Comparison of ENCODE assay signal across 7 mouse cellular contexts in genomic region chr8:93813405-93813761, GRCm38 (mm10). TPM values are rescaled to one million over a fixed set of nuclear protein-coding genes. Genes with fewer than 3 reads are reported as not detected.
DNase-seq lines count a peak whose midpoint lies in the region; ATAC-seq and TF ChIP-seq lines count a peak whose summit lies in the region.

No protein-coding gene starts in this region.

- under 1% methylated on average over 26 of the region's 26 CpGs for WGBS in forebrain, embryonic 11.5 days
- under 1% methylated on average over 26 of the region's 26 CpGs for WGBS in heart, embryonic 13.5 days
- 1% methylated on average over 26 of the region's 26 CpGs for WGBS in kidney, embryonic 16.5 days
- 1% methylated on average over 26 of the region's 26 CpGs for WGBS in limb, embryonic 14.5 days
- WGBS in midbrain, postnatal 0 days = under 1% methylated on average over 26 of the region's 26 CpGs
- WGBS in stomach, postnatal 0 days = 1% methylated on average over 26 of the region's 26 CpGs

- no peaks in the 10 kb centered on the region for H3K36me3 ChIP-seq in forebrain, embryonic 11.5 days (ENCODE audit: control insufficient read depth, insufficient read depth, low read length)
- H3K36me3 ChIP-seq in heart, embryonic 13.5 days = 0 out of 2 replicates have a peak, but pooled peaks cover 2% of the 10 kb centered on the region
- no peaks in the 10 kb centered on the region for H3K36me3 ChIP-seq in kidney, embryonic 16.5 days (ENCODE audit: insufficient read depth, low read length)
- H3K36me3 ChIP-seq in limb, embryonic 14.5 days (ENCODE audit: control insufficient read depth, insufficient read depth, low read length) = no peaks in the 10 kb centered on the region
- peaks cover 1% of the 10 kb centered on the region; the same call in 1 of the 2 replicates for H3K36me3 ChIP-seq in midbrain, postnatal 0 days (ENCODE audit: insufficient read depth, low read length)
- H3K36me3 ChIP-seq in stomach, postnatal 0 days (ENCODE audit: control insufficient read depth, insufficient read depth, low read length) = no peaks in the 10 kb centered on the region

- peak overlapping the region; percentile 71 for H3K4me3 ChIP-seq in forebrain, embryonic 11.5 days (ENCODE audit: low read depth, low read length)
- H3K4me3 ChIP-seq in heart, embryonic 13.5 days = peak overlapping the region; percentile 75
- H3K4me3 ChIP-seq in kidney, embryonic 16.5 days (ENCODE audit: low read length) = peak overlapping the region; percentile 37
- peak overlapping the region; percentile 27 for H3K4me3 ChIP-seq in limb, embryonic 14.5 days (replicated peaks; ENCODE audit: low read length)
- peak overlapping the region; percentile 82 for H3K4me3 ChIP-seq in midbrain, postnatal 0 days (ENCODE audit: low read depth, low read length)
- H3K4me3 ChIP-seq in stomach, postnatal 0 days (ENCODE audit: low read depth, low read length) = peak overlapping the region; percentile 55

- H3K27me3 ChIP-seq in forebrain, embryonic 11.5 days (ENCODE audit: control insufficient read depth, insufficient read depth, low read length) = no peaks in the 10 kb centered on the region
- peaks cover 29% of the 10 kb centered on the region for H3K27me3 ChIP-seq in heart, embryonic 13.5 days (replicated peaks)
- H3K27me3 ChIP-seq in kidney, embryonic 16.5 days (ENCODE audit: insufficient read depth, low read length) = peaks cover 28% of the 10 kb centered on the region
- peaks cover 30% of the 10 kb centered on the region for H3K27me3 ChIP-seq in limb, embryonic 14.5 days (ENCODE audit: control insufficient read depth, insufficient read depth, low read length)
- H3K27me3 ChIP-seq in midbrain, postnatal 0 days (ENCODE audit: insufficient read depth, low read length) = no peaks in the 10 kb centered on the region
- H3K27me3 ChIP-seq in stomach, postnatal 0 days (ENCODE audit: control insufficient read depth, insufficient read depth, low read length) = peaks cover 2% of the 10 kb centered on the region; the same call in 1 of the 2 replicates

- TF ChIP-seq EP300 in stomach, postnatal 0 days (optimal IDR thresholded peaks at IDR 0.05) = no peak

- ATAC-seq in cerebellum, adult (ENCODE audit: insufficient number of reproducible peaks, low FRiP score, low TSS enrichment) = peak; percentile 65
- peak; percentile 82 for ATAC-seq in forebrain, embryonic 11.5 days (replicated peaks; ENCODE audit: low FRiP score)
- ATAC-seq in heart, embryonic 13.5 days (ENCODE audit: extremely low read depth, insufficient number of reproducible peaks, low FRiP score, low TSS enrichment) = peak; percentile 40; the same call in 1 of the 2 replicates
- ATAC-seq in kidney, embryonic 16.5 days (ENCODE audit: low FRiP score, low TSS enrichment) = peak; percentile 94
- ATAC-seq in limb, embryonic 14.5 days (ENCODE audit: low FRiP score, low read depth) = peak; percentile 89
- ATAC-seq in midbrain, postnatal 0 days (ENCODE audit: low FRiP score) = peak; percentile 70
- ATAC-seq in stomach, postnatal 0 days (ENCODE audit: low FRiP score, low TSS enrichment) = peak; percentile 93

- peak overlapping the region; percentile 66; the same call in 1 of the 2 replicates for H3K27ac ChIP-seq in forebrain, embryonic 11.5 days (ENCODE audit: low read depth, low read length)
- no peak overlapping the region for H3K27ac ChIP-seq in heart, embryonic 13.5 days (replicated peaks)
- no peak overlapping the region for H3K27ac ChIP-seq in kidney, embryonic 16.5 days (ENCODE audit: low read length)
- H3K27ac ChIP-seq in limb, embryonic 14.5 days (replicated peaks; ENCODE audit: low read depth, low read length) = no peak overlapping the region
- H3K27ac ChIP-seq in midbrain, postnatal 0 days (ENCODE audit: low read depth, low read length) = peak overlapping the region; percentile 97
- H3K27ac ChIP-seq in stomach, postnatal 0 days (replicated peaks) = no peak overlapping the region

- no peak for TF ChIP-seq POLR2A in limb, embryonic 14.5 days (IDR thresholded peaks at IDR 0.05; ENCODE audit: borderline replicate concordance, extremely low read depth, insufficient read depth, insufficient read length)

- peak; percentile 95 for DNase-seq in forebrain, embryonic 11.5 days (ENCODE audit: low spot score)
- peak; percentile 90 for DNase-seq in limb, embryonic 14.5 days (ENCODE audit: low spot score)
- peak; percentile 94 for DNase-seq in midbrain, postnatal 0 days (ENCODE audit: low spot score)
- peak; percentile 91 for DNase-seq in stomach, postnatal 0 days (ENCODE audit: low spot score)

- TF ChIP-seq CTCF in midbrain, postnatal 0 days (IDR thresholded peaks at IDR 0.05) = 0 out of 2 replicates have a peak, but pooled peaks have one; percentile 27
- peak; percentile 38 for TF ChIP-seq CTCF in stomach, postnatal 0 days (IDR thresholded peaks at IDR 0.05; ENCODE audit: low read depth)

- H3K4me1 ChIP-seq in forebrain, embryonic 11.5 days (replicated peaks; ENCODE audit: control insufficient read depth, insufficient read depth, low read length) = peaks cover 12% of the 10 kb centered on the region; the same call in 1 of the 2 replicates
- peaks cover 38% of the 10 kb centered on the region for H3K4me1 ChIP-seq in heart, embryonic 13.5 days
- H3K4me1 ChIP-seq in kidney, embryonic 16.5 days (ENCODE audit: insufficient read depth, low read length) = peaks cover 29% of the 10 kb centered on the region
- H3K4me1 ChIP-seq in limb, embryonic 14.5 days (ENCODE audit: control insufficient read depth, insufficient read depth, low read length) = peaks cover 14% of the 10 kb centered on the region
- H3K4me1 ChIP-seq in midbrain, postnatal 0 days (ENCODE audit: insufficient read depth, low read length) = peaks cover 14% of the 10 kb centered on the region; the same call in 1 of the 2 replicates
- H3K4me1 ChIP-seq in stomach, postnatal 0 days (replicated peaks; ENCODE audit: control insufficient read depth, insufficient read depth) = peaks cover 2% of the 10 kb centered on the region; the same call in 1 of the 2 replicates

- H3K9me3 ChIP-seq in forebrain, embryonic 11.5 days (ENCODE audit: control insufficient read depth, low read length) = no peaks in the 10 kb centered on the region
- H3K9me3 ChIP-seq in heart, embryonic 13.5 days = no peaks in the 10 kb centered on the region
- no peaks in the 10 kb centered on the region for H3K9me3 ChIP-seq in kidney, embryonic 16.5 days (ENCODE audit: low read length)
- H3K9me3 ChIP-seq in limb, embryonic 14.5 days (ENCODE audit: control insufficient read depth, low read length) = no peaks in the 10 kb centered on the region
- no peaks in the 10 kb centered on the region for H3K9me3 ChIP-seq in midbrain, postnatal 0 days (ENCODE audit: low read length)
- H3K9me3 ChIP-seq in stomach, postnatal 0 days (ENCODE audit: control insufficient read depth, low read length) = no peaks in the 10 kb centered on the region

- peak overlapping the region; percentile 88 for H3K4me2 ChIP-seq in forebrain, embryonic 11.5 days (ENCODE audit: low read depth, low read length, severe bottlenecking)
- H3K4me2 ChIP-seq in heart, embryonic 13.5 days = peak overlapping the region; percentile 88
- peak overlapping the region; percentile 62 for H3K4me2 ChIP-seq in kidney, embryonic 16.5 days (replicated peaks; ENCODE audit: low read depth, low read length)
- H3K4me2 ChIP-seq in limb, embryonic 14.5 days (replicated peaks; ENCODE audit: low read depth, low read length, severe bottlenecking) = peak overlapping the region; percentile 60
- peak overlapping the region; percentile 82 for H3K4me2 ChIP-seq in midbrain, postnatal 0 days (ENCODE audit: low read depth, low read length, poor library complexity, severe bottlenecking)
- H3K4me2 ChIP-seq in stomach, postnatal 0 days (replicated peaks; ENCODE audit: low read depth) = peak overlapping the region; percentile 83

- H3K9ac ChIP-seq in forebrain, embryonic 11.5 days (ENCODE audit: low read length) = peak overlapping the region; percentile 88
- peak overlapping the region; percentile 73 for H3K9ac ChIP-seq in heart, embryonic 13.5 days
- peak overlapping the region; percentile 31; the same call in 1 of the 2 replicates for H3K9ac ChIP-seq in kidney, embryonic 16.5 days (replicated peaks; ENCODE audit: low read length)
- no peak overlapping the region for H3K9ac ChIP-seq in limb, embryonic 14.5 days (ENCODE audit: low read depth, low read length, severe bottlenecking)
- peak overlapping the region; percentile 97 for H3K9ac ChIP-seq in midbrain, postnatal 0 days (replicated peaks; ENCODE audit: low read length, poor library complexity, severe bottlenecking)
- no peak overlapping the region for H3K9ac ChIP-seq in stomach, postnatal 0 days (ENCODE audit: low read length)

RNA-seq across cellular contexts. Expression of gene Gnao1, which starts 3.6 kb away (rescaled TPM):
- 45.5 and 48.2 TPM in 2 replicates for polyA plus RNA-seq in forebrain, embryonic 11.5 days (2014; fragmentation: Nextera tagmentation; extraction: Ambion mirVana)
- 9.2 and 13.2 TPM in 2 replicates for polyA plus RNA-seq in heart, embryonic 13.5 days (2015; fragmentation: Nextera tagmentation; extraction: Ambion mirVana)
- 2.8 and 3.3 TPM in 2 replicates for polyA plus RNA-seq in kidney, embryonic 16.5 days (2015; fragmentation: Nextera tagmentation; extraction: Ambion mirVana)
- 13.5 and 16.5 TPM in 2 replicates for polyA plus RNA-seq in limb, embryonic 14.5 days (2012; rRNA removed)
- 4.2 and 4.3 TPM in 2 replicates for polyA plus RNA-seq in limb, embryonic 14.5 days (2014; fragmentation: Nextera tagmentation; extraction: Ambion mirVana)
- 363 and 375 TPM in 2 replicates for total RNA-seq in midbrain, postnatal 0 days (2014; rRNA removed)
- 301 and 312 TPM in 2 replicates for polyA plus RNA-seq in midbrain, postnatal 0 days (2015; fragmentation: Nextera tagmentation; extraction: Ambion mirVana)
- polyA plus RNA-seq in stomach, postnatal 0 days (2015; fragmentation: Nextera tagmentation; extraction: Ambion mirVana) = 7.2 and 9.5 TPM in 2 replicates

Comparison
In these comparisons a context has a peak if more than half of its experiments do, and no peak if none do; other contexts are left out.
1. ATAC-seq: peak in every context shown above with its lines; median percentile 94 in kidney, embryonic 16.5 days; 93 in stomach, postnatal 0 days; 89 in limb, embryonic 14.5 days; 82 in forebrain, embryonic 11.5 days; 70 in midbrain, postnatal 0 days; 65 in cerebellum, adult; 40 in heart, embryonic 13.5 days.
2. H3K27ac ChIP-seq: peak in forebrain, embryonic 11.5 days (single experiment) and midbrain, postnatal 0 days (single experiment); none in heart, embryonic 13.5 days (single experiment), kidney, embryonic 16.5 days (single experiment), limb, embryonic 14.5 days (single experiment) and stomach, postnatal 0 days (single experiment).
3. H3K4me3 ChIP-seq: peak in every context shown above with its lines; median percentile 82 in midbrain, postnatal 0 days; 75 in heart, embryonic 13.5 days; 71 in forebrain, embryonic 11.5 days; 55 in stomach, postnatal 0 days; 37 in kidney, embryonic 16.5 days; 27 in limb, embryonic 14.5 days.
4. H3K9ac ChIP-seq: peak in forebrain, embryonic 11.5 days (single experiment), heart, embryonic 13.5 days (single experiment), kidney, embryonic 16.5 days (single experiment) and midbrain, postnatal 0 days (single experiment); none in limb, embryonic 14.5 days (single experiment) and stomach, postnatal 0 days (single experiment).
5. Peak in every context shown above with its lines, with median percentiles within 50 percentile points of each other: DNase-seq and H3K4me2 ChIP-seq.